Mouse (Mus musculus) kidney, postnatal 0 days (tissue): ENCODE results near the gene Gm42906. TPM values are rescaled to one million over a fixed set of nuclear protein-coding genes. Genes with fewer than 3 reads are reported as not detected.
A peak's percentile ranks its signal among the peaks of the same experiment; 100 is the strongest.

ENCODE experiments used
- ATAC-seq: fragments of 200-750 bp; cut with Nextera tagmentation; replicated peaks from 2 replicates; pipeline ENCODE4 v1.8.0; 2017; ENCODE audit warnings: low read depth, moderate number of reproducible peaks, moderate TSS enrichment, moderate library complexity; ENCODE audit not compliant: low FRiP score
- DNase-seq: peaks from one replicate; pipeline ENCODE4 v3.0.0-alpha.2; 2016; ENCODE audit warnings: low spot score
- H3K27ac ChIP-seq: fragments of 300-500 bp; sonication (generic); 2 replicates; pipeline ENCODE4 v1.5.1; 2014; ENCODE audit warnings: mild to moderate bottlenecking
- H3K27me3 ChIP-seq: fragments of 300-500 bp; sonication (generic); 2 replicates; pipeline ENCODE4 v1.6.1; 2014; ENCODE audit warnings: low read length, mixed read lengths; ENCODE audit not compliant: insufficient read depth
- H3K36me3 ChIP-seq: fragments of 300-500 bp; sonication (generic); 2 replicates; pipeline ENCODE4 v1.6.1; 2014; ENCODE audit warnings: low read length, mixed read lengths; ENCODE audit not compliant: insufficient read depth
- H3K4me1 ChIP-seq: fragments of 300-500 bp; sonication (generic); replicated peaks from 2 replicates; pipeline ENCODE4 v1.6.1; 2014; ENCODE audit warnings: antibody characterized with exemption, low read length, mixed read lengths; ENCODE audit not compliant: insufficient read depth
- H3K4me2 ChIP-seq: fragments of 300-500 bp; sonication (generic); 2 replicates; pipeline ENCODE4 v1.6.1; 2014; ENCODE audit warnings: mild to moderate bottlenecking, low read length, moderate library complexity, mixed read lengths
- H3K4me3 ChIP-seq: fragments of 300-500 bp; sonication (generic); replicated peaks from 2 replicates; pipeline ENCODE4 v1.5.1; 2014; ENCODE audit warnings: low read depth, low read length
- H3K9ac ChIP-seq: fragments of 300-500 bp; sonication (generic); 2 replicates; pipeline ENCODE4 v1.6.1; 2014; ENCODE audit warnings: low read depth, low read length
- H3K9me3 ChIP-seq: fragments of 300-500 bp; sonication (generic); replicated peaks from 2 replicates; pipeline ENCODE4 v1.6.1; 2016; ENCODE audit warnings: low read length, inconsistent platforms, mixed read lengths
- CTCF ChIP-seq: IDR thresholded peaks from 2 replicates; pipeline ENCODE4 v1.5.1; 2016; ENCODE audit warnings: antibody characterized with exemption, low read depth, mild to moderate bottlenecking, moderate library complexity
- WGBS: fragments of 180-500 bp; shearing (Covaris S2); extraction: QIAGEN DNeasy Blood & Tissue Kit; methylation state at CpG from one replicate; pipeline ENCODE4 v1.1.7; 2014; 5-methylcytosine and 5-hydroxymethylcytosine counted together
- polyA plus RNA-seq: library from polyadenylated mRNA; unstranded; fragments of >200 nt; fragmentation: Nextera tagmentation; extraction: Ambion mirVana; gene quantifications from 2 replicates; pipeline ENCODE4 v1.2.1, GENCODE M21; 2015

Gene Gm42906
- polyA plus RNA-seq, 1 experiment from 2014 or later = not detected

GRCm38 (mm10) chr5:151296244-151296643 lies 131.7 kb downstream of the Gm42906 start:
- Histone ChIP-seq H3K9ac (no peak overlapping the region), H3K4me2 (no peak overlapping the region), H3K36me3 (no peaks in the 10 kb centered on the region), H3K27me3 (no peaks in the 10 kb centered on the region), H3K4me1 (no peaks in the 10 kb centered on the region; the same call in 1 of the 2 replicates), H3K27ac (no peak overlapping the region), H3K9me3 (no peaks in the 10 kb centered on the region), H3K4me3 (no peak overlapping the region)
- no peak for ATAC-seq
- no peak for TF ChIP-seq CTCF
- 77% methylated on average over 4 of the region's 4 CpGs for WGBS
- DNase-seq = no peak

- H3K4me1 ChIP-seq = no peaks in the 10 kb centered on the region
- WGBS = 82% methylated on average over 4 of the region's 4 CpGs
- H3K27ac ChIP-seq = no peak overlapping the region
- no peak overlapping the region for H3K4me2 ChIP-seq
- H3K9me3 ChIP-seq = no peaks in the 10 kb centered on the region
- H3K36me3 ChIP-seq = no peaks in the 10 kb centered on the region
- H3K9ac ChIP-seq = no peak overlapping the region
- no peak for ATAC-seq
- TF ChIP-seq CTCF = no peak
- DNase-seq = no peak
- no peak overlapping the region for H3K4me3 ChIP-seq
- H3K27me3 ChIP-seq = no peaks in the 10 kb centered on the region
These were observed 134.4 kb downstream of the Gm42906 start for GRCm38 (mm10) chr5:151293591-151293990.

GRCm38 (mm10) chr5:151292310-151292709 lies 135.7 kb downstream of the Gm42906 start:
- Histone ChIP-seq H3K27me3 (no peaks in the 10 kb centered on the region), H3K9ac (no peak overlapping the region), H3K9me3 (no peaks in the 10 kb centered on the region), H3K4me2 (no peak overlapping the region), H3K36me3 (no peaks in the 10 kb centered on the region), H3K4me1 (no peaks in the 10 kb centered on the region), H3K4me3 (no peak overlapping the region), H3K27ac (no peak overlapping the region)
- peak; percentile 60 for TF ChIP-seq CTCF
- ATAC-seq (no peak), DNase-seq (no peak)
- 19% methylated on average over 1 of the region's 1 CpGs for WGBS

GRCm38 (mm10) chr5:151286331-151286730 lies 141.6 kb downstream of the Gm42906 start:
- 85% methylated on average over 1 of the region's 1 CpGs for WGBS
- no peak for ATAC-seq

GRCm38 (mm10) chr5:151279531-151279930 lies 148.4 kb downstream of the Gm42906 start:
- no peak overlapping the region for H3K9ac ChIP-seq
- 72% methylated on average over 7 of the region's 7 CpGs for whole genome bisulfite sequencing
- no peak overlapping the region for H3K4me2 ChIP-seq
- no peak for ATAC-seq
- H3K4me3 ChIP-seq = no peak overlapping the region
- no peak for TF ChIP-seq CTCF
- no peak overlapping the region for H3K27ac ChIP-seq
- DNase-seq = no peak
- no peaks in the 10 kb centered on the region for H3K9me3 ChIP-seq
- no peaks in the 10 kb centered on the region for H3K27me3 ChIP-seq
- no peaks in the 10 kb centered on the region for H3K36me3 ChIP-seq
- no peaks in the 10 kb centered on the region for H3K4me1 ChIP-seq

More at GRCm38 (mm10) chr5:151286331-151286730, 141.6 kb downstream of the Gm42906 start:
- no peak overlapping the region for H3K27ac ChIP-seq
- no peaks in the 10 kb centered on the region for H3K27me3 ChIP-seq
- H3K9me3 ChIP-seq = no peaks in the 10 kb centered on the region
- no peak for DNase-seq
- no peaks in the 10 kb centered on the region for H3K36me3 ChIP-seq
- TF ChIP-seq CTCF = no peak
- no peak overlapping the region for H3K4me3 ChIP-seq
- no peak overlapping the region for H3K4me2 ChIP-seq
- no peak overlapping the region for H3K9ac ChIP-seq
- H3K4me1 ChIP-seq = no peaks in the 10 kb centered on the region

- ATAC-seq (no peak), DNase-seq (no peak)
- no peaks in the 10 kb centered on the region for H3K9me3 ChIP-seq
- no peak overlapping the region for H3K4me3 ChIP-seq
- no peaks in the 10 kb centered on the region for H3K27me3 ChIP-seq
- no peak overlapping the region for H3K4me2 ChIP-seq
- no peak for TF ChIP-seq CTCF
- no peaks in the 10 kb centered on the region for H3K4me1 ChIP-seq
- WGBS = 73% methylated on average over 6 of the region's 6 CpGs
- no peak overlapping the region for H3K27ac ChIP-seq
- no peaks in the 10 kb centered on the region for H3K36me3 ChIP-seq
- H3K9ac ChIP-seq = no peak overlapping the region
These were observed 150.0 kb downstream of the Gm42906 start for GRCm38 (mm10) chr5:151277927-151278326.

- H3K4me2 ChIP-seq = no peak overlapping the region
- no peaks in the 10 kb centered on the region for H3K36me3 ChIP-seq
- no peaks in the 10 kb centered on the region for H3K27me3 ChIP-seq
- no peak overlapping the region for H3K4me3 ChIP-seq
- H3K9ac ChIP-seq = no peak overlapping the region
- ATAC-seq (no peak), DNase-seq (no peak)
- no peaks in the 10 kb centered on the region for H3K4me1 ChIP-seq
- no peaks in the 10 kb centered on the region for H3K9me3 ChIP-seq
- WGBS = 93% methylated on average over 2 of the region's 2 CpGs
- no peak overlapping the region for H3K27ac ChIP-seq
- no peak for TF ChIP-seq CTCF
These were observed 152.0 kb downstream of the Gm42906 start for GRCm38 (mm10) chr5:151275986-151276385.
